Mouse (Mus musculus): Measurements from ENCODE around the gene Mindy2.
"Not testable (repeated sequence)": the region's sequence is repeated elsewhere in the genome, so short reads cannot be mapped to it uniquely, and the experiment has no call there.

Gene Mindy2

DNA sequence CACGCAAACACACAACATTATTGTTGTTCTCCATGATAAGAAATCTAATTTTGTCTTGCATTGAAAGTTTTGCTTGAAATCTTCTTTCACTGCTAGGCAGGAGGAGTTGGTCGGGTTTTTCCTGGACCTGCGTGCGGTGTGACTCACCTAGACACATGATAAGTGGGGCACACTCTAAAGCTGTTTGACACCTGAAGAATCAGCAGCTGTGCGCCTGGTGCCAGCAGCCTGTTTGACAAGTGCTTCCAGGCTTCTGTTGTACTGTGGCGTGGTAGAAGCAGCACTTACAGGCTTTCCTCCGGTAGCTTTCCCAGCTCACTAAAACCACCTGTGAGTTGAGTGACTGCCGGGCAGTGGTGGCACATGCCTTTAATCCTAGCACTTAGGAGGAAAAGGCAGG, 86.6 kb downstream of the Mindy2 start:
- no peak for DNase-seq

DNA sequence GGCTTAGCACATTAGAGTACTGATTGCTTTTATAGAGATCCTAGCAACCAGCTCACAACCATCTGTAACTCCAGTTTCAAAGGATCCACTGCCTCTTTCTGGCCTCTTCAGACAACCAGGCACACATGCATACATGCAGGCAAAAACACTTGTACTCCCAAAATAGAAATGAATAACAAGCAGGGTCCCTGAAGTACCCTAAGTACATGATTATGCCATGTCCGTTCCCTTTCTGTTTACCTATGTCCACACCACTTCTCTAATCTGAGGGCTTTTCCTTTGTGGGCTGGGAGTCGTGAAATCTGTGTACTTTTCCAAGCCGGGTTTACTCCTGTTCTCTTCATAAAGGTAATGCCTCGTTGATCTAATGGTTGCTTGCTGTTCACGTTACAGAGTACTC, 89.3 kb downstream of the Mindy2 start:
- DNase-seq, result no peak

DNA sequence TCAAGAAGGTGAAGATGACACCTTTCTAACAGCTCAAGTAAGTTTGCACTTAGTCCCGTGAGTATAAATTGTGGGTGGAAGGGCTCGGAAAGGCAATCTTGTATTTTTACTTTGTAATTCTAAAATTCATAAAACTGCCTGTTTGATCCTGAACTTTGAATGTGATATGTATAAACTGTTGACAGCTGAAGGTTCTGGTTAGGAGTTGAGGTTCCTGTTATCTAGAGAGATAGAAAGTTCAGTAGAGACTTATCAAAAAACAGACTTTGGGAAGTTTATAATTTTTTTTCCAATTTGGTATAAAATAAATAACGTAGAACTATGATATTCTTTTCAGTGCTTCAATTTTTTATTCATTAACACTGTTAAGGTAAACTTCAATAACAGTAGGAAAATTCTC, 94.1 kb downstream of the Mindy2 start:
- no peak for DNase-seq

DNA sequence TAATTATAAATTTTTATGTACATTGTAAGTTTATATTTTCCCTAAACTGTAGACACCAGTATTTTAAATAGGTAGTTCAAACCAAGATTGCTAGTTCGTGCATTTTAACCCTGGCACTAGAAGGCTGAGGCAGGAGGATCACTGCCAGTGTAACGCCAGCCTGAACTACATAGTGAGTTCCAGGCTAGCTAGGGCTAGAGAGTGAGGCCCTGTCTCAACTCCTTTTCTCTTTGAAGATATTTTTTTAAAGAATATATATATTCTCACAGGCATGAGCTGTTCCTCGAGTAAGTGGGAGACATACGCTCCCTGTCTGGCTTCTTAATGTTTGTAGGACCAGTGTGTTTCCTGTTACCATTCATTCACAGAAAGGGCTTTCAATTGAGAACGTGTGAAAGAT, 100.2 kb downstream of the Mindy2 start:
- DNase-seq, result no peak

DNA sequence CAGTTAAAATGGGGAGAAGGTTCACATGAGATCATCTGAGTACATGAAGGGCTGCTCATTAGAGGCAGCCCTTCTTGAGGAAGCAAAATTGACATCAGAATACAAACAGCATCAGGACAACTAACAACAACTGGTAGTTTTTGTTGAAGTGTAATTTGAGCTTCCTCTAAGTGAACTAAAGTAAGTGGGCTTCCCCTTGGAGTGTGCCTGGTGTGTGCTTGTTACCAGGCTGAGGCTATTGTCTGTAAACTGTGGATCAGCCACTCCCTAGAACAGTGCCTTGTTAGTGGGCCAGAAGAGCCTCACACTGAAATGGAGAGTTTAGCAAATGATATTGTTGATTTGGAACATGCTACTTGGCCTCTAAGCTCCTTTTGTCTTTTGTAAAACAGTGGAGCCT, 101.5 kb downstream of the Mindy2 start:
- DNase-seq, result no peak

DNA sequence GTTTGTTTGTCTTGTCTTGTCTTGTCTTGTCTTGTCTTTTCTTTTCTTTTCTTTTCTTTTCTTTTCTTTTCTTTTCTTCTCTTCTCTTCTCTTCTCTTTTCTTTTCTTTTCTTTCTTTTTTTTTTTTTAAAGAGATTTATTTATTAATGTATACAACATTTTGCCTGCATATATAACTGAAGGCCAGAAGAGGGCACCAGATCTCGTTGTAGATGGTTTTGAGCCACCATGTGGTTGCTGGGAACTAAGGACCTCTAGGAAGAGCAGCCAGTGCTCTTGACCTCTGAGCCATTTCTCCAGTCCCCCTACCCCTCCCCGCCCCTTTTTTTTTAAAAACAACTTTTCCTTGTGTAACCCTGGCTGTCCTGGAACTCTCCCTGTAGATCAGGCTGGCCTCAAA, 104.7 kb downstream of the Mindy2 start:
- DNase-seq, result not testable (repeated sequence)

DNA sequence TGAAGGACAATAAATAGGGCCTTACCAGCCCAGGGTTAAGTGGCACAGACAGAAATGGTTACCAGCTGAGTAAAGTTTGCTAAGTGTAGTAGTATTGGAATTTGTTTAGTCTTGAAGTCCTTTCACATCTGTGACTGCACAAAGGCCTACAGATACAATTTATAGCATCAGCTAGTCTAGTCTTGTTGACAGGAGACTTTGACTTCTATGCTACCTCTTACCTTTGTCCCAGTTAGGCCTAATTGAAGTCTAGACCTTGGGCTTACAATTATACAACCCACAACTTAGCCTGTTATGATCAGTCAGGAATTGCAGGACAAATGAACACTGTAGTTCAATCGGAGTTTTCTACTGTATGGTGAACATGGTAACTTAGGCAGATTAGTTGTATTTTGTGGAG, 105.5 kb downstream of the Mindy2 start:
- no peak for DNase-seq
